Mouse (Mus musculus): ENCODE results near the gene Mycbp2. TPM values are rescaled to one million over a fixed set of nuclear protein-coding genes. Genes with fewer than 3 reads are reported as not detected.

Mycbp2 gene
- total and polyA plus RNA-seq, 3 experiments: 25.9 to 60.1 (median 29.5) TPM

GRCm38 (mm10) chr14:103078006-103078912 lies 268.4 kb downstream of the Mycbp2 start:
- in situ Hi-C loops (cut with MboI; ENCODE audit: low pct_ligation_motif_present, low pct_unique_long_range_greater_than_20kb, low sequenced_read_pairs) (no loop called here), dilution Hi-C loops (cut with MboI; ENCODE audit: extremely low pct_ligation_motif_present, extremely low pct_unique_long_range_greater_than_20kb, low sequenced_read_pairs) (no loop called here)
- Histone ChIP-seq H3K4me2 (ENCODE audit: insufficient read depth, low read depth, poor library complexity, severe bottlenecking) (no peak overlapping the region), H3K79me2 (replicated peaks; ENCODE audit: control insufficient read depth, extremely low read depth, insufficient read depth, poor library complexity, severe bottlenecking) (no peaks in the 10 kb centered on the region), H3K4me1 (ENCODE audit: control insufficient read depth in 1 of 2, insufficient read depth in 2 of 2) (peaks cover 0 to 6% of the 10 kb centered on the region in 2 experiments; a peak in 1 of 4 replicates), H3K36me3 (replicated peaks in 1 of 2; ENCODE audit: control insufficient read depth in 1 of 2, insufficient read depth in 1 of 2, low read length in 1 of 2) (peaks cover 48 to 78% of the 10 kb centered on the region in 2 experiments), H3K27me3 (replicated peaks) (no peaks in the 10 kb centered on the region), H3K9ac (ENCODE audit: insufficient read depth, low read depth) (no peak overlapping the region), H3K4me3 (replicated peaks in 1 of 3; ENCODE audit: low read depth in 2 of 3, low read length in 2 of 3, poor library complexity in 1 of 3) (no peak overlapping the region), H3K9me3 (replicated peaks; ENCODE audit: low read length) (no peaks in the 10 kb centered on the region), H3K27ac (ENCODE audit: insufficient read depth, low read depth) (no peak overlapping the region)
- DNase-seq (ENCODE audit: extremely low read depth): no peak
- no peak for TF ChIP-seq RCOR1 (conservative IDR thresholded peaks at IDR 0.05; ENCODE audit: low read depth, low read length)
- TF ChIP-seq ELF1 (IDR thresholded peaks at IDR 0.05; ENCODE audit: low read depth, low read length): no peak
- no peak for TF ChIP-seq ZMIZ1 (IDR thresholded peaks at IDR 0.05; ENCODE audit: low read depth, low read length)
- no peak for TF ChIP-seq ZC3H11A (IDR thresholded peaks at IDR 0.05; ENCODE audit: low read depth, low read length)
- TF ChIP-seq ETS1 (conservative IDR thresholded peaks at IDR 0.05; ENCODE audit: low read depth, low read length): no peak
- no peak for TF ChIP-seq USF2 (conservative IDR thresholded peaks at IDR 0.05; ENCODE audit: low read depth, low read length)
- TF ChIP-seq PAX5 (IDR thresholded peaks at IDR 0.05; ENCODE audit: low read length): no peak

DNA sequence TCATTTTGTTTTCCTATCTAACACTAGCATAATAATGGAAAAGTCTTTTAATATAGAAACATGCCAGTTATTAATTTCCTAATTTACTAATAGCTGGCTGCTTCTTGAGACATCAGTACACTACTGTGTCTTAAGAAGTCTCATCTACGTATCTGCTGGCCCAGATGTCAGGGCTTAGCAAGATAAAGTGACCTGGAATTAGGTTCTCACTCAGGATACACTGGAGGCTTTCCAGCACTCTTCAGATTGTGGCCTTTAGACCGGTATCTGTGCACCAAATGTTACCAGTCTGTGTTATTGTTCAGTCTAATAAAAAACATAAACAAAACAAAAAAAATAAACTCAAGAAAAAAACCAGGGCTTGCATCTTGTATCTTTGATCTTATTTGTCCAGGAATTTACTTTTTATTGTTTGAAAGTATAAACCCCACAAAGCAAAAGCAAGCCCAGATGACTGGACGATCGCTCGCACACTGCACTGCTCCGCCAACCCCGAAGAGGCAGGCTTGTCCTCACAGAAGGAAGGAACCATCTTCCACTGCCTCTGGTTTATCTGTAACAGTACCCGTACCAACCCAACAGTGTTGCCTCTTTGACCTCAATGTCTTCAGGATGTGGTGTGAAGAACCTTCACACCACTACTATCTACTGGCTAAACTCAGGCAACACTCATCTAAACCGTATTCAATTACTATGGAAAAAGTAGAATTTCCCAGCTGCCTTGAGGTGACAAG lies 269.2 kb downstream of the Mycbp2 start:
- H3K36me3 ChIP-seq (replicated peaks in 1 of 2; ENCODE audit: control insufficient read depth in 1 of 2, insufficient read depth in 1 of 2, low read length in 1 of 2): peaks cover 49 to 78% of the 10 kb centered on the region in 2 experiments
- no peak overlapping the region for H3K4me3 ChIP-seq (replicated peaks in 1 of 3; ENCODE audit: low read depth in 2 of 3, low read length in 2 of 3, poor library complexity in 1 of 3)
- H3K4me1 ChIP-seq (ENCODE audit: control insufficient read depth in 1 of 2, insufficient read depth in 2 of 2): peaks cover 0 to 6% of the 10 kb centered on the region in 2 experiments; a peak in 1 of 4 replicates
- in situ Hi-C loops (cut with MboI; ENCODE audit: low pct_ligation_motif_present, low pct_unique_long_range_greater_than_20kb, low sequenced_read_pairs): no loop called here
- H3K79me2 ChIP-seq (replicated peaks; ENCODE audit: control insufficient read depth, extremely low read depth, insufficient read depth, poor library complexity, severe bottlenecking): no peaks in the 10 kb centered on the region
- no peaks in the 10 kb centered on the region for H3K27me3 ChIP-seq (replicated peaks)
- TF ChIP-seq BHLHE40 (IDR thresholded peaks at IDR 0.05; ENCODE audit: low read depth, low read length) (no peak), MAX (IDR thresholded peaks at IDR 0.05; ENCODE audit: low read length) (no peak)
- no peak overlapping the region for H3K9ac ChIP-seq (ENCODE audit: insufficient read depth, low read depth)
- DNase-seq (ENCODE audit: extremely low read depth): no peak
- H3K9me3 ChIP-seq (replicated peaks; ENCODE audit: low read length): no peaks in the 10 kb centered on the region
- no peak overlapping the region for H3K4me2 ChIP-seq (ENCODE audit: insufficient read depth, low read depth, poor library complexity, severe bottlenecking)
- H3K27ac ChIP-seq (ENCODE audit: insufficient read depth, low read depth): no peak overlapping the region
- dilution Hi-C loops (cut with MboI; ENCODE audit: extremely low pct_ligation_motif_present, extremely low pct_unique_long_range_greater_than_20kb, low sequenced_read_pairs): no loop called here

- Histone ChIP-seq H3K4me2 (ENCODE audit: insufficient read depth, low read depth, poor library complexity, severe bottlenecking) (no peak overlapping the region), H3K4me3 (replicated peaks in 1 of 3; ENCODE audit: low read depth in 2 of 3, low read length in 2 of 3, poor library complexity in 1 of 3) (no peak overlapping the region), H3K9ac (ENCODE audit: insufficient read depth, low read depth) (no peak overlapping the region), H3K79me2 (replicated peaks; ENCODE audit: control insufficient read depth, extremely low read depth, insufficient read depth, poor library complexity, severe bottlenecking) (peaks cover 7% of the 10 kb centered on the region), H3K27me3 (replicated peaks) (no peaks in the 10 kb centered on the region), H3K9me3 (replicated peaks; ENCODE audit: low read length) (no peaks in the 10 kb centered on the region), H3K27ac (ENCODE audit: insufficient read depth, low read depth) (no peak overlapping the region), H3K4me1 (ENCODE audit: control insufficient read depth in 1 of 2, insufficient read depth in 2 of 2) (peaks cover 0 to 12% of the 10 kb centered on the region in 2 experiments; a peak in 1 of 4 replicates), H3K36me3 (replicated peaks in 1 of 2; ENCODE audit: control insufficient read depth in 1 of 2, insufficient read depth in 1 of 2, low read length in 1 of 2) (peaks cover 53 to 78% of the 10 kb centered on the region in 2 experiments)
- dilution Hi-C loops (cut with MboI; ENCODE audit: extremely low pct_ligation_motif_present, extremely low pct_unique_long_range_greater_than_20kb, low sequenced_read_pairs): no loop called here
- no peak for DNase-seq (ENCODE audit: extremely low read depth)
- in situ Hi-C loops (cut with MboI; ENCODE audit: low pct_ligation_motif_present, low pct_unique_long_range_greater_than_20kb, low sequenced_read_pairs): no loop called here
- no peak for TF ChIP-seq USF2 (conservative IDR thresholded peaks at IDR 0.05; ENCODE audit: low read depth, low read length)
- TF ChIP-seq E2F4 (IDR thresholded peaks at IDR 0.05; ENCODE audit: insufficient replicate concordance, low read depth, low read length): no peak
- no peak for TF ChIP-seq RCOR1 (conservative IDR thresholded peaks at IDR 0.05; ENCODE audit: low read depth, low read length)
Measured at GRCm38 (mm10) chr14:103075166-103075565, 271.4 kb downstream of the Mycbp2 start.

Measured in CH12.LX (cell line).